Mouse (Mus musculus) liver, embryonic 14.5 days (tissue): ENCODE results near the gene Spata25.

Experiments used
- CTCF ChIP-seq: IDR thresholded peaks from 2 replicates; pipeline ENCODE4 v1.5.1; 2016; ENCODE audit warnings: antibody characterized with exemption, low read depth, control low read depth
- EP300 ChIP-seq: IDR thresholded peaks from 2 replicates; pipeline ENCODE4 v1.6.1; 2016; ENCODE audit warnings: antibody characterized with exemption, low read depth

DNA sequence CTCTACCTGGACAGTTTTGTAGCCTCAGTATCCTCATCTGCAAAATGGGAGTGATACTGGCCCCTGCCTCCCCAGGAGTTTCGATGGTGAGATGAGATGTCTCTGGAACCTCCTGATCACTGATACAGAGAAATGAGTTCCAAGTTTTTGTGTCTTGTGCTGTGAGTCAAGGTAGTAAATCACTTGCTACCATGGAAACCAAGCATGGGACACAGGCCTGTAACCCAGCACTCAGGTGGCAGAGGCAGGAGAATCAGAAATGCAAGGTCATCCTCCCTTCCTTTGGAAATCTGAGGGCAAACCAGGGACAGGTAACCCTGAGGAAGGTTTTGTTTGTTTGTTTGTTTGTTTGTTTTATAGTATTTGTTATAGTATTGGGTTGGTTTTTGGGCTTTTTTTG lies 753 bp upstream of the Spata25 start:
- no peak for TF ChIP-seq CTCF
- no peak for TF ChIP-seq EP300
